Mouse (Mus musculus): ENCODE measurements around the gene Loxl4. TPM values are rescaled to one million over a fixed set of nuclear protein-coding genes. Genes with fewer than 3 reads are reported as not detected.
A peak's percentile ranks its signal among the peaks of the same experiment; 100 is the strongest.

Gene Loxl4
- total and polyA plus RNA-seq, 3 experiments = 0.19 TPM; not detected in 2

DNA sequence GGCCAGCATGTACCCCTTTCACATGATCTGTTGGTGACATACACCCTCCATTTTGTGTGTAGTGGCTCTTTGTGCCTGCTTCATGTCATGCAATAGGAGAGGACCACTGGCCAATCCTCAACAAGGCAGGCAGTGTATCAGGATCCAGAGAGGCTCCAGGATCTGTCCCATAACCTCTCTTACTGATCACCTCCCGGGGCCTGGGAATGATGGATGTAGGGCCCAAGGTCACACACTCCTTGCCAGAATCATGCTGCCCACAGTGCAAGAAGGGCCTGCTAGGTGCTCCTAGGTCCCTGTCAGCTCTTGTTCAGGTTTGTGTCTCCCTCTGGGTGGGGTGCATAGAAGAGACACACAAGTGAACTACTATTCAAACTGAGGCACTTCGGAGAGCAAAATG is 44.7 kb upstream of the Loxl4 start:
- Histone ChIP-seq H3K36me3 (replicated peaks in 1 of 2; ENCODE audit: control insufficient read depth in 1 of 2, insufficient read depth in 1 of 2, low read length in 1 of 2) (no peaks in the 10 kb centered on the region), H3K4me2 (ENCODE audit: insufficient read depth, low read depth, poor library complexity, severe bottlenecking) (no peak overlapping the region), H3K4me1 (ENCODE audit: control insufficient read depth in 1 of 2, insufficient read depth in 2 of 2) (0 out of 4 replicates have a peak, but pooled peaks cover 0 to 3% of the 10 kb centered on the region in 2 experiments), H3K9ac (ENCODE audit: insufficient read depth, low read depth) (no peak overlapping the region), H3K27me3 (replicated peaks) (peaks cover 71% of the 10 kb centered on the region), H3K9me3 (replicated peaks; ENCODE audit: low read length) (peaks cover 3% of the 10 kb centered on the region), H3K27ac (ENCODE audit: insufficient read depth, low read depth) (no peak overlapping the region), H3K79me2 (replicated peaks; ENCODE audit: control insufficient read depth, extremely low read depth, insufficient read depth, poor library complexity, severe bottlenecking) (no peaks in the 10 kb centered on the region), H3K4me3 (replicated peaks in 1 of 3; ENCODE audit: low read depth in 2 of 3, low read length in 2 of 3, poor library complexity in 1 of 3) (no peak overlapping the region)
- TF ChIP-seq MYC (IDR thresholded peaks at IDR 0.05; ENCODE audit: low read depth, low read length) (no peak), POLR2A (IDR thresholded peaks at IDR 0.05; ENCODE audit: low read depth, low read length) (no peak), MEF2A (IDR thresholded peaks at IDR 0.05; ENCODE audit: borderline replicate concordance, low read depth, low read length) (no peak), TCF12 (IDR thresholded peaks at IDR 0.05; ENCODE audit: low read depth, low read length) (no peak), CHD1 (IDR thresholded peaks at IDR 0.05; ENCODE audit: low read depth, low read length) (no peak), BHLHE40 (IDR thresholded peaks at IDR 0.05; ENCODE audit: low read depth, low read length) (no peak), ZKSCAN1 (IDR thresholded peaks at IDR 0.05; ENCODE audit: borderline replicate concordance, low read depth, low read length) (no peak), RCOR1 (conservative IDR thresholded peaks at IDR 0.05; ENCODE audit: low read depth, low read length) (no peak), MAZ (IDR thresholded peaks at IDR 0.05; ENCODE audit: low read depth, low read length) (no peak), USF1 (IDR thresholded peaks at IDR 0.05; ENCODE audit: low read depth, low read length) (no peak), ZNF384 (IDR thresholded peaks at IDR 0.05; ENCODE audit: low read depth, low read length) (no peak), CTCF (conservative IDR thresholded peaks at IDR 0.05 in 1 of 2, IDR thresholded peaks at IDR 0.05 in 1 of 2; ENCODE audit: low read depth in 2 of 2, low read length in 2 of 2) (no peak), NRF1 (IDR thresholded peaks at IDR 0.05; ENCODE audit: low read depth, low read length) (no peak), MAX (IDR thresholded peaks at IDR 0.05; ENCODE audit: low read length) (no peak), GABPA (IDR thresholded peaks at IDR 0.05; ENCODE audit: insufficient replicate concordance, low read depth, low read length) (no peak)
- in situ Hi-C loops (cut with MboI; ENCODE audit: low pct_ligation_motif_present, low pct_unique_long_range_greater_than_20kb, low sequenced_read_pairs) (loop anchor here (10.0 kb wide), 1 partner anchor 343 kb away; no protein-coding TSS in a partner anchor), dilution Hi-C loops (cut with MboI; ENCODE audit: extremely low pct_ligation_motif_present, extremely low pct_unique_long_range_greater_than_20kb, low sequenced_read_pairs) (no loop called here)
- DNase-seq (ENCODE audit: extremely low read depth) = no peak

DNA sequence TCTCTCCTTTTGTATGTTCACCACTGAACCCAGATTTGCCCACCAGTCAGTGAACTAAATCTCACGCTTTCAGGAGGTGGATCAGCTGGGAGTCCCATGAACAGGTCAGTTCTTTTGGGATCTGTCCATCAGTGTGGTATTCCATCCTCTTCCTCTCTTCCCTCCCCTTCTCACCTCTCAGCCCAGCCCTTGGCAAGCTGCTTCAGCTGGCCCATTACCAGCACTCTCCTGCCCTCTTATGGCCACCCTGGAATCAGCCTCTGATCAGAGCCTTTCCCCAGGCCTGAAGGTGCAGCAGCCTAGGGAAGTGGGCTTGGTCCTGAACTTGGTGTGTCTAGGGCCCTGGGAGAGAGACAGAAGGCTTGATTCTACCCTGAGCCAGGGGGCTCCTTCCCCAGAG is 42.4 kb upstream of the Loxl4 start:
- Histone ChIP-seq H3K9ac (ENCODE audit: insufficient read depth, low read depth) (no peak overlapping the region), H3K36me3 (replicated peaks in 1 of 2; ENCODE audit: control insufficient read depth in 1 of 2, insufficient read depth in 1 of 2, low read length in 1 of 2) (no peaks in the 10 kb centered on the region), H3K27me3 (replicated peaks) (peaks cover 87% of the 10 kb centered on the region), H3K4me2 (ENCODE audit: insufficient read depth, low read depth, poor library complexity, severe bottlenecking) (no peak overlapping the region), H3K4me3 (replicated peaks in 1 of 3; ENCODE audit: low read depth in 2 of 3, low read length in 2 of 3, poor library complexity in 1 of 3) (no peak overlapping the region), H3K4me1 (ENCODE audit: control insufficient read depth in 1 of 2, insufficient read depth in 2 of 2) (no peaks in the 10 kb centered on the region), H3K27ac (ENCODE audit: insufficient read depth, low read depth) (no peak overlapping the region), H3K79me2 (replicated peaks; ENCODE audit: control insufficient read depth, extremely low read depth, insufficient read depth, poor library complexity, severe bottlenecking) (no peaks in the 10 kb centered on the region), H3K9me3 (replicated peaks; ENCODE audit: low read length) (peaks cover 8% of the 10 kb centered on the region)
- peak; percentile 25 to 86 for TF ChIP-seq CTCF (conservative IDR thresholded peaks at IDR 0.05 in 1 of 2, IDR thresholded peaks at IDR 0.05 in 1 of 2; ENCODE audit: low read depth in 2 of 2, low read length in 2 of 2)
- peak; percentile 13; the same call in 1 of the 2 replicates for TF ChIP-seq ZC3H11A (IDR thresholded peaks at IDR 0.05; ENCODE audit: low read depth, low read length)
- TF ChIP-seq BHLHE40 (IDR thresholded peaks at IDR 0.05; ENCODE audit: low read depth, low read length) = no peak
- TF ChIP-seq POLR2A (IDR thresholded peaks at IDR 0.05; ENCODE audit: low read depth, low read length) = no peak
- peak; percentile 87 for TF ChIP-seq RAD21 (IDR thresholded peaks at IDR 0.05; ENCODE audit: low read depth, low read length)
- peak; percentile 78 for TF ChIP-seq SMC3 (IDR thresholded peaks at IDR 0.05; ENCODE audit: low read depth, low read length)
- TF ChIP-seq MAX (IDR thresholded peaks at IDR 0.05; ENCODE audit: low read length) = no peak
- peak; percentile 35 for DNase-seq (ENCODE audit: extremely low read depth)
- dilution Hi-C loops (cut with MboI; ENCODE audit: extremely low pct_ligation_motif_present, extremely low pct_unique_long_range_greater_than_20kb, low sequenced_read_pairs) = no loop called here
- in situ Hi-C loops (cut with MboI; ENCODE audit: low pct_ligation_motif_present, low pct_unique_long_range_greater_than_20kb, low sequenced_read_pairs) = loop anchor here (10.0 kb wide), 1 partner anchor 340 kb away; no protein-coding TSS in a partner anchor
